Comparison of ENCODE assay signal across 8 mouse cellular contexts in genomic region chr17:34950514-34951455, GRCm38 (mm10). TPM values are rescaled to one million over a fixed set of nuclear protein-coding genes. Genes with fewer than 3 reads are reported as not detected.
A peak's percentile ranks its signal among the peaks of the same experiment; 100 is the strongest.
DNase-seq lines count a peak whose midpoint lies in the region; ATAC-seq lines count a peak whose summit lies in the region.

No protein-coding gene starts in this region.

- peaks cover 3 to 13% of the 10 kb centered on the region in 2 experiments for H3K4me1 ChIP-seq in heart, embryonic 14.5 days (ENCODE audit: control insufficient read depth in 2 of 2, insufficient read depth in 2 of 2, low read length in 2 of 2)
- peaks cover 16% of the 10 kb centered on the region for H3K4me1 ChIP-seq in hindbrain, embryonic 13.5 days (replicated peaks)
- peaks cover 16% of the 10 kb centered on the region for H3K4me1 ChIP-seq in midbrain, embryonic 15.5 days

- H3K27me3 ChIP-seq in heart, embryonic 14.5 days (ENCODE audit: control insufficient read depth, insufficient read depth, low read length): no peaks in the 10 kb centered on the region
- peaks cover 14% of the 10 kb centered on the region for H3K27me3 ChIP-seq in hindbrain, embryonic 13.5 days
- H3K27me3 ChIP-seq in midbrain, embryonic 15.5 days (replicated peaks): peaks cover 8% of the 10 kb centered on the region

- peak overlapping the region; percentile 78 for H3K4me2 ChIP-seq in heart, embryonic 14.5 days (ENCODE audit: low read length)
- H3K4me2 ChIP-seq in hindbrain, embryonic 13.5 days: peak overlapping the region; percentile 77
- H3K4me2 ChIP-seq in midbrain, embryonic 15.5 days: peak overlapping the region; percentile 72

- DNase-seq in heart, adult 11 months: no peak
- DNase-seq in R1 (ENCODE audit: low read depth, low spot score): peak; percentile 88
- no peak for DNase-seq in cerebellum, adult 18-20 months
- DNase-seq in kidney, postnatal 36 days: no peak

- H3K9ac ChIP-seq in heart, embryonic 14.5 days (ENCODE audit: low read length): peak overlapping the region; percentile 100
- peak overlapping the region; percentile 98 for H3K9ac ChIP-seq in hindbrain, embryonic 13.5 days
- H3K9ac ChIP-seq in midbrain, embryonic 15.5 days: peak overlapping the region; percentile 100

- H3K4me3 ChIP-seq in heart, embryonic 14.5 days (ENCODE audit: control insufficient read depth in 1 of 2, insufficient read depth in 1 of 2, low read depth in 1 of 2, low read length in 2 of 2): peak overlapping the region; percentile 98 to 99
- peak overlapping the region; percentile 80 for H3K4me3 ChIP-seq in hindbrain, embryonic 13.5 days
- peak overlapping the region; percentile 94 for H3K4me3 ChIP-seq in midbrain, embryonic 15.5 days

- peak overlapping the region; percentile 76 to 85 for H3K27ac ChIP-seq in heart, embryonic 14.5 days (replicated peaks in 1 of 2; ENCODE audit: control insufficient read depth in 1 of 2, insufficient read depth in 1 of 2, low read depth in 2 of 2, low read length in 2 of 2)
- H3K27ac ChIP-seq in hindbrain, embryonic 13.5 days: peak overlapping the region; percentile 92
- H3K27ac ChIP-seq in midbrain, embryonic 15.5 days: peak overlapping the region; percentile 89

- WGBS in heart, embryonic 14.5 days: 34% methylated on average over 10 of the region's 10 CpGs
- WGBS in hindbrain, embryonic 13.5 days: 31% methylated on average over 10 of the region's 10 CpGs
- WGBS in midbrain, embryonic 15.5 days: 29% methylated on average over 10 of the region's 10 CpGs

- H3K36me3 ChIP-seq in heart, embryonic 14.5 days (ENCODE audit: control insufficient read depth, insufficient read depth, low read length): peaks cover 22% of the 10 kb centered on the region
- peaks cover 18% of the 10 kb centered on the region for H3K36me3 ChIP-seq in hindbrain, embryonic 13.5 days
- H3K36me3 ChIP-seq in midbrain, embryonic 15.5 days (replicated peaks): peaks cover 4% of the 10 kb centered on the region; the same call in 1 of the 2 replicates

- no peak for ATAC-seq in heart, embryonic 14.5 days (ENCODE audit: insufficient number of reproducible peaks, insufficient read depth, low FRiP score, low read depth)
- no peak for ATAC-seq in hindbrain, embryonic 13.5 days (ENCODE audit: low FRiP score)
- ATAC-seq in midbrain, embryonic 15.5 days (replicated peaks): no peak
- no peak for ATAC-seq in erythroid progenitor cell, adult 5-6 weeks (replicated peaks; ENCODE audit: low FRiP score, poor library complexity, severe bottlenecking)

- H3K9me3 ChIP-seq in heart, embryonic 14.5 days (ENCODE audit: control insufficient read depth, low read length): no peaks in the 10 kb centered on the region
- H3K9me3 ChIP-seq in hindbrain, embryonic 13.5 days: no peaks in the 10 kb centered on the region
- no peaks in the 10 kb centered on the region for H3K9me3 ChIP-seq in midbrain, embryonic 15.5 days

RNA-seq across cellular contexts. Expression of gene Hspa1b, which starts 8.3 kb away (rescaled TPM):
- polyA plus RNA-seq in heart, embryonic 14.5 days (2014; fragmentation: Nextera tagmentation; extraction: Ambion mirVana): 0.09 and 0.19 TPM in 2 replicates
- 0.26 and 0.32 TPM in 2 replicates for polyA plus RNA-seq in hindbrain, embryonic 13.5 days (2015; fragmentation: Nextera tagmentation; extraction: Ambion mirVana)
- 0.24 and 0.31 TPM in 2 replicates for polyA plus RNA-seq in midbrain, embryonic 15.5 days (2015; fragmentation: Nextera tagmentation; extraction: Ambion mirVana)
- total RNA-seq in erythroid progenitor cell, adult 5-6 weeks (2015; ENCODE audit: low replicate concordance): 2.5 and 4.0 TPM in 2 replicates
- 1.0 and 3.3 TPM in 2 replicates for total RNA-seq in erythroid progenitor cell, adult 5-6 weeks (2017; ENCODE audit: low replicate concordance)

RNA-seq across cellular contexts. Expression of gene Gm20481, which starts 18.9 kb away (rescaled TPM):
- polyA plus RNA-seq in heart, embryonic 14.5 days (2014; fragmentation: Nextera tagmentation; extraction: Ambion mirVana): 0.55 TPM in 1 of 2 replicates, not detected in the other
- not detected in 2 replicates for polyA plus RNA-seq in hindbrain, embryonic 13.5 days (2015; fragmentation: Nextera tagmentation; extraction: Ambion mirVana)
- polyA plus RNA-seq in midbrain, embryonic 15.5 days (2015; fragmentation: Nextera tagmentation; extraction: Ambion mirVana): not detected in 2 replicates
- total RNA-seq in erythroid progenitor cell, adult 5-6 weeks (2015; ENCODE audit: low replicate concordance): not detected in 2 replicates
- not detected in 2 replicates for total RNA-seq in erythroid progenitor cell, adult 5-6 weeks (2017; ENCODE audit: low replicate concordance)

RNA-seq across cellular contexts. Expression of gene Neu1, which starts 19.7 kb away (rescaled TPM):
- 13.7 and 14.6 TPM in 2 replicates for polyA plus RNA-seq in heart, embryonic 14.5 days (2014; fragmentation: Nextera tagmentation; extraction: Ambion mirVana)
- 30.6 and 31.5 TPM in 2 replicates for polyA plus RNA-seq in hindbrain, embryonic 13.5 days (2015; fragmentation: Nextera tagmentation; extraction: Ambion mirVana)
- 36.1 and 41.1 TPM in 2 replicates for polyA plus RNA-seq in midbrain, embryonic 15.5 days (2015; fragmentation: Nextera tagmentation; extraction: Ambion mirVana)
- 3.8 and 5.0 TPM in 2 replicates for total RNA-seq in erythroid progenitor cell, adult 5-6 weeks (2015; ENCODE audit: low replicate concordance)
- total RNA-seq in erythroid progenitor cell, adult 5-6 weeks (2017; ENCODE audit: low replicate concordance): 3.9 and 5.1 TPM in 2 replicates

RNA-seq across cellular contexts. Expression of gene Hspa1a, which starts 21.2 kb away (rescaled TPM):
- 2.3 and 2.9 TPM in 2 replicates for polyA plus RNA-seq in heart, embryonic 14.5 days (2014; fragmentation: Nextera tagmentation; extraction: Ambion mirVana)
- polyA plus RNA-seq in hindbrain, embryonic 13.5 days (2015; fragmentation: Nextera tagmentation; extraction: Ambion mirVana): 4.0 and 4.6 TPM in 2 replicates
- polyA plus RNA-seq in midbrain, embryonic 15.5 days (2015; fragmentation: Nextera tagmentation; extraction: Ambion mirVana): 12.7 and 13.3 TPM in 2 replicates
- 1.4 TPM in 1 of 2 replicates, not detected in the other for total RNA-seq in erythroid progenitor cell, adult 5-6 weeks (2015; ENCODE audit: low replicate concordance)
- 0.30 and 4.6 TPM in 2 replicates for total RNA-seq in erythroid progenitor cell, adult 5-6 weeks (2017; ENCODE audit: low replicate concordance)

RNA-seq across cellular contexts. Expression of gene Hspa1l, which starts 21.7 kb away (rescaled TPM):
- 2.2 and 2.7 TPM in 2 replicates for polyA plus RNA-seq in heart, embryonic 14.5 days (2014; fragmentation: Nextera tagmentation; extraction: Ambion mirVana)
- polyA plus RNA-seq in hindbrain, embryonic 13.5 days (2015; fragmentation: Nextera tagmentation; extraction: Ambion mirVana): 0.85 and 1.1 TPM in 2 replicates
- 1.2 and 1.5 TPM in 2 replicates for polyA plus RNA-seq in midbrain, embryonic 15.5 days (2015; fragmentation: Nextera tagmentation; extraction: Ambion mirVana)
- not detected in 2 replicates for total RNA-seq in erythroid progenitor cell, adult 5-6 weeks (2015; ENCODE audit: low replicate concordance)
- not detected in 2 replicates for total RNA-seq in erythroid progenitor cell, adult 5-6 weeks (2017; ENCODE audit: low replicate concordance)
